Mouse (Mus musculus): ENCODE data around the gene Gpx4. TPM values are rescaled to one million over a fixed set of nuclear protein-coding genes. Genes with fewer than 3 reads are reported as not detected.

Gpx4 gene
- polyA plus RNA-seq, 1 experiment from 2014 or later, result 508 TPM

- WGBS, result 24% methylated on average over 11 of the region's 11 CpGs
- Histone ChIP-seq H3K4me1 (ENCODE audit: control insufficient read depth, insufficient read depth, low read length) (0 out of 2 replicates have a peak, but pooled peaks cover 2% of the 10 kb centered on the region), H3K9ac (replicated peaks; ENCODE audit: low read length) (no peak overlapping the region), H3K4me3 (replicated peaks; ENCODE audit: low read depth, low read length) (no peak overlapping the region), H3K27ac (replicated peaks; ENCODE audit: low read depth, low read length) (no peak overlapping the region), H3K4me2 (ENCODE audit: low read length) (no peak overlapping the region), H3K36me3 (ENCODE audit: control insufficient read depth, insufficient read depth, low read length) (no peaks in the 10 kb centered on the region), H3K27me3 (ENCODE audit: control insufficient read depth, insufficient read depth, low read length) (peaks cover 11% of the 10 kb centered on the region; the same call in 1 of the 2 replicates), H3K9me3 (ENCODE audit: control insufficient read depth, low read length) (no peaks in the 10 kb centered on the region)
- ATAC-seq (ENCODE audit: low FRiP score, low TSS enrichment) (no peak), DNase-seq (no peak)
Measured at GRCm38 (mm10) chr10:80020191-80020590, 26.8 kb upstream of the Gpx4 start.

DNA sequence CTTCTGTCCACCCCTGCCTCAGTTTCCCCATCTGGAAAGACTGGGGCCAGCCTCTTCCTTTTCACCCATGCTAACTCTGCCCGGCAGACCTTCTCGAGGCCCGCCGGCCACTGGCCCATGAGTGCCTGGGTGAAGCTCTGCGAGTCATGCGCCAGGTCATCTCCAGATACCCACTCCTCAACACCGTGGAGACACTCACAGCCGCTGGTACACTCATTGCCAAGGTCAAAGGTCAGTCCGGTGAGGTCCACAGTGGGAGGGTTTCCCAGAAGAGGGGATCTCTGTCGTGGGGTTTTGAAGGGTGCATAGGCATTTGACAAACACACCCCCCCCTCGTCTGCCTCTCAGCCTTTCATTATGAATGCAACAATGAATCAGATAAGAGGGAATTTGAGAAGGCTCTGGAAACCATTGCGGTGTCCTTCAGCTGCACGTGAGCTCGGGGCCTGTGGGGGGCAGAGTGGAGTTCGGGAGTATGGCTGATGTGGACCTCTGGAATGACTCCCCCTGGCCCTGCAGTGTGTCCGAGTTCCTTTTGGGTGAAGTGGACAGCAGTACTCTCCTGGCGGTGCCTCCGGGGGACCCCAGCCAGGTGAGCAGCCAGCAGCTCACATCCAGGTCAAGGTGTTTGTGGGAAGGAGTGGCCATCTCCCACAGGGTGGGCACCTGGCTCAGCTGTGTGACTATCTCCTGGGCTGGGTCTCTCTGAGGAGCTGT lies 26.2 kb upstream of the Gpx4 start:
- no peak overlapping the region for H3K4me2 ChIP-seq (ENCODE audit: low read length)
- peaks cover 10% of the 10 kb centered on the region; the same call in 1 of the 2 replicates for H3K27me3 ChIP-seq (ENCODE audit: control insufficient read depth, insufficient read depth, low read length)
- no peak for ATAC-seq (ENCODE audit: low FRiP score, low TSS enrichment)
- 0 out of 2 replicates have a peak, but pooled peaks cover 2% of the 10 kb centered on the region for H3K4me1 ChIP-seq (ENCODE audit: control insufficient read depth, insufficient read depth, low read length)
- H3K27ac ChIP-seq (replicated peaks; ENCODE audit: low read depth, low read length), result no peak overlapping the region
- H3K36me3 ChIP-seq (ENCODE audit: control insufficient read depth, insufficient read depth, low read length), result no peaks in the 10 kb centered on the region
- DNase-seq, result no peak
- H3K9me3 ChIP-seq (ENCODE audit: control insufficient read depth, low read length), result no peaks in the 10 kb centered on the region
- WGBS, result 87% methylated on average over 18 of the region's 18 CpGs
- H3K9ac ChIP-seq (replicated peaks; ENCODE audit: low read length), result no peak overlapping the region
- H3K4me3 ChIP-seq (replicated peaks; ENCODE audit: low read depth, low read length), result no peak overlapping the region

- no peak for DNase-seq
- 0 out of 2 replicates have a peak, but pooled peaks cover 2% of the 10 kb centered on the region for H3K4me1 ChIP-seq (ENCODE audit: control insufficient read depth, insufficient read depth, low read length)
- no peak overlapping the region for H3K27ac ChIP-seq (replicated peaks; ENCODE audit: low read depth, low read length)
- no peak overlapping the region for H3K4me3 ChIP-seq (replicated peaks; ENCODE audit: low read depth, low read length)
- H3K9ac ChIP-seq (replicated peaks; ENCODE audit: low read length), result no peak overlapping the region
- no peak overlapping the region for H3K4me2 ChIP-seq (ENCODE audit: low read length)
- ATAC-seq (ENCODE audit: low FRiP score, low TSS enrichment), result no peak
- peaks cover 10% of the 10 kb centered on the region; the same call in 1 of the 2 replicates for H3K27me3 ChIP-seq (ENCODE audit: control insufficient read depth, insufficient read depth, low read length)
- 94% methylated on average over 13 of the region's 13 CpGs for WGBS
- no peaks in the 10 kb centered on the region for H3K9me3 ChIP-seq (ENCODE audit: control insufficient read depth, low read length)
- no peaks in the 10 kb centered on the region for H3K36me3 ChIP-seq (ENCODE audit: control insufficient read depth, insufficient read depth, low read length)
Measured at GRCm38 (mm10) chr10:80021320-80021641, 25.7 kb upstream of the Gpx4 start.

DNA sequence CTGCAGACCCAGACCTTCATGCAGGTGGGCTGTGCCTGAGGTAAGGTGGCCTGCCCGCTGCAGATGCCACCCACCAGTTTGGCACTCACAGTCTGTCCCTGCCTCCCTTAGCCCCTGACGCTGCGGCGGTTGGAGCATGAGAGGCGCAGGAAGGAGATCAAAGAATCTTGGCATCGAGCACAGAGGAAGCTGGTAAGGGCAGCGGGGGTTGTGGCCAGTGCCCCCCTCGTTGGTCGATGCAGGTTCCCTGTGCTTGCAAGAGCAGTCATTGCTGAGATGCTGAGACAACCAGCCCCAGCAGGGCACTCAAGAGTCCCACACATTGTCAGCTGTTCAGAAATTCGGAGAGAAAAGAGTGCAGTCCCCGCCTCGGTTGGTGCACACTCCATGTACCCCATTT lies 24.8 kb upstream of the Gpx4 start:
- H3K9me3 ChIP-seq (ENCODE audit: control insufficient read depth, low read length), result no peaks in the 10 kb centered on the region
- H3K4me3 ChIP-seq (replicated peaks; ENCODE audit: low read depth, low read length), result no peak overlapping the region
- 0 out of 2 replicates have a peak, but pooled peaks cover 2% of the 10 kb centered on the region for H3K4me1 ChIP-seq (ENCODE audit: control insufficient read depth, insufficient read depth, low read length)
- H3K9ac ChIP-seq (replicated peaks; ENCODE audit: low read length), result no peak overlapping the region
- no peak for DNase-seq
- H3K27me3 ChIP-seq (ENCODE audit: control insufficient read depth, insufficient read depth, low read length), result peaks cover 10% of the 10 kb centered on the region; the same call in 1 of the 2 replicates
- no peak for ATAC-seq (ENCODE audit: low FRiP score, low TSS enrichment)
- 89% methylated on average over 12 of the region's 12 CpGs for WGBS
- no peak overlapping the region for H3K4me2 ChIP-seq (ENCODE audit: low read length)
- no peaks in the 10 kb centered on the region for H3K36me3 ChIP-seq (ENCODE audit: control insufficient read depth, insufficient read depth, low read length)
- no peak overlapping the region for H3K27ac ChIP-seq (replicated peaks; ENCODE audit: low read depth, low read length)

- DNase-seq, result no peak
- Histone ChIP-seq H3K9me3 (ENCODE audit: control insufficient read depth, low read length) (no peaks in the 10 kb centered on the region), H3K36me3 (ENCODE audit: control insufficient read depth, insufficient read depth, low read length) (no peaks in the 10 kb centered on the region), H3K27ac (replicated peaks; ENCODE audit: low read depth, low read length) (no peak overlapping the region), H3K27me3 (ENCODE audit: control insufficient read depth, insufficient read depth, low read length) (peaks cover 10% of the 10 kb centered on the region; the same call in 1 of the 2 replicates), H3K4me1 (ENCODE audit: control insufficient read depth, insufficient read depth, low read length) (0 out of 2 replicates have a peak, but pooled peaks cover 2% of the 10 kb centered on the region), H3K4me3 (replicated peaks; ENCODE audit: low read depth, low read length) (no peak overlapping the region), H3K4me2 (ENCODE audit: low read length) (no peak overlapping the region), H3K9ac (replicated peaks; ENCODE audit: low read length) (no peak overlapping the region)
- 89% methylated on average over 8 of the region's 8 CpGs for WGBS
- ATAC-seq (ENCODE audit: low FRiP score, low TSS enrichment), result no peak
Measured at GRCm38 (mm10) chr10:80022806-80023205, 24.2 kb upstream of the Gpx4 start.

GRCm38 (mm10) chr10:80023758-80024157 lies 23.2 kb upstream of the Gpx4 start:
- Histone ChIP-seq H3K9ac (replicated peaks; ENCODE audit: low read length) (no peak overlapping the region), H3K4me1 (ENCODE audit: control insufficient read depth, insufficient read depth, low read length) (0 out of 2 replicates have a peak, but pooled peaks cover 2% of the 10 kb centered on the region), H3K4me2 (ENCODE audit: low read length) (no peak overlapping the region), H3K36me3 (ENCODE audit: control insufficient read depth, insufficient read depth, low read length) (no peaks in the 10 kb centered on the region), H3K9me3 (ENCODE audit: control insufficient read depth, low read length) (no peaks in the 10 kb centered on the region), H3K27me3 (ENCODE audit: control insufficient read depth, insufficient read depth, low read length) (peaks cover 10% of the 10 kb centered on the region; the same call in 1 of the 2 replicates), H3K27ac (replicated peaks; ENCODE audit: low read depth, low read length) (no peak overlapping the region), H3K4me3 (replicated peaks; ENCODE audit: low read depth, low read length) (no peak overlapping the region)
- ATAC-seq (ENCODE audit: low FRiP score, low TSS enrichment) (no peak), DNase-seq (no peak)
- 89% methylated on average over 5 of the region's 5 CpGs for WGBS

- DNase-seq (no peak), ATAC-seq (ENCODE audit: low FRiP score, low TSS enrichment) (no peak)
- 79% methylated on average over 15 of the region's 15 CpGs for WGBS
- Histone ChIP-seq H3K4me2 (ENCODE audit: low read length) (no peak overlapping the region), H3K36me3 (ENCODE audit: control insufficient read depth, insufficient read depth, low read length) (no peaks in the 10 kb centered on the region), H3K4me1 (ENCODE audit: control insufficient read depth, insufficient read depth, low read length) (no peaks in the 10 kb centered on the region), H3K27ac (replicated peaks; ENCODE audit: low read depth, low read length) (no peak overlapping the region), H3K4me3 (replicated peaks; ENCODE audit: low read depth, low read length) (no peak overlapping the region), H3K9me3 (ENCODE audit: control insufficient read depth, low read length) (no peaks in the 10 kb centered on the region), H3K27me3 (ENCODE audit: control insufficient read depth, insufficient read depth, low read length) (peaks cover 5% of the 10 kb centered on the region; the same call in 1 of the 2 replicates), H3K9ac (replicated peaks; ENCODE audit: low read length) (no peak overlapping the region)
Measured at GRCm38 (mm10) chr10:80024229-80025043, 22.5 kb upstream of the Gpx4 start.

- H3K9ac ChIP-seq (replicated peaks; ENCODE audit: low read length), result no peak overlapping the region
- H3K27me3 ChIP-seq (ENCODE audit: control insufficient read depth, insufficient read depth, low read length), result no peaks in the 10 kb centered on the region; the same call in 1 of the 2 replicates
- no peak overlapping the region for H3K4me3 ChIP-seq (replicated peaks; ENCODE audit: low read depth, low read length)
- WGBS, result 64% methylated on average over 4 of the region's 4 CpGs
- H3K36me3 ChIP-seq (ENCODE audit: control insufficient read depth, insufficient read depth, low read length), result no peaks in the 10 kb centered on the region
- DNase-seq (no peak), ATAC-seq (ENCODE audit: low FRiP score, low TSS enrichment) (no peak)
- no peaks in the 10 kb centered on the region for H3K4me1 ChIP-seq (ENCODE audit: control insufficient read depth, insufficient read depth, low read length)
- no peaks in the 10 kb centered on the region for H3K9me3 ChIP-seq (ENCODE audit: control insufficient read depth, low read length)
- H3K4me2 ChIP-seq (ENCODE audit: low read length), result no peak overlapping the region
- no peak overlapping the region for H3K27ac ChIP-seq (replicated peaks; ENCODE audit: low read depth, low read length)
Measured at GRCm38 (mm10) chr10:80025044-80025347, 22.0 kb upstream of the Gpx4 start.

Measured in midbrain, embryonic 14.5 days (tissue).